Mouse (Mus musculus): ENCODE results near the gene Med15. TPM values are rescaled to one million over a fixed set of nuclear protein-coding genes. Genes with fewer than 3 reads are reported as not detected.

Med15 gene
- polyA plus RNA-seq, 2 experiments from 2014 or later, result 66.5 to 89.2 TPM

DNA sequence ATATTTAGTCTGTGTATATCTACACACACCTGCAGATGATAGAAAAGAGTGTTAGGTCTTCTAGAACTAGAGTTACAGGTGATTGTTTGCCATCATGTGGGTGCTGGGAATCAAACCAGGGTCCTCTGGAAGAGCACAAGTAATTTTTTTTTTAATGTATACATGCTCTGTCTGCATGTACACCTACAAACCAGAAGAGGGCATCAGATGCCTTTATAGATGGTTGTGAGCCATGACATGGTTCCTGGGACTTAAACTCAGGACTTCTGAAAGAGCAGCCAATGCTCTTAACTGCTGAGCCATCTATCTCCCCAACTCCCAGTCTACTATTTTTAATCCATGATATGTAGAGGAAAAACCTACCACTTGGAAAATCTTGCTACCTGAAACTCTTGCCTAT lies 2.7 kb downstream of the Med15 start:
- ATAC-seq, result no peak

GRCm38 (mm10) chr16:17727179-17727861 lies 5.4 kb downstream of the Med15 start:
- peak; percentile 85 for ATAC-seq

- no peak for ATAC-seq
These were observed 8.2 kb downstream of the Med15 start for GRCm38 (mm10) chr16:17724448-17724847.

GRCm38 (mm10) chr16:17723325-17723626 lies 9.4 kb downstream of the Med15 start:
- ATAC-seq, result no peak

- peak; percentile 75 for ATAC-seq
These were observed 10.0 kb downstream of the Med15 start for GRCm38 (mm10) chr16:17722461-17723324.

- ATAC-seq, result no peak
These were observed 10.8 kb downstream of the Med15 start for GRCm38 (mm10) chr16:17721822-17722460.

GRCm38 (mm10) chr16:17721114-17721808 lies 11.4 kb downstream of the Med15 start:
- ATAC-seq, result no peak

DNA sequence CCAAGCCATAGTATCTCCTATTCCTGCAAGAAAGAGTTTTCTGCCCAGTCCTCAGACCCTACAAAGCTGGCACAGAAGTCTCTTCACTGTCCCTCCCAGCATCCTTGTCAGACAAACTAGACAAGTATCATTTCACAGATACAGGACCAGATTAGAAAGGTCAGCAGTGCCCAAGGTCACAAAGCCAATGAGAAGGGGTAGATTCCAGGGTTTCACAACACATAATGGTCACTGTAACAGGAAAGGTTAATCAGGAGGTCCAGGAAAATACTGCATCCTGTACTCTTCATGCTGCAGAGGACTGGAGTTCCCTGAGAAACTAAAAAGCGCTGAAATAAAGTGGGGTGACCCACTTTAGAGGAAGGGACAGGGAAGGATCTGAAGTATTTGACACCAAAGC lies 14.9 kb downstream of the Med15 start:
- no peak for ATAC-seq

GRCm38 (mm10) chr16:17707541-17707940 lies 25.1 kb downstream of the Med15 start:
- ATAC-seq, result no peak

- no peak for ATAC-seq
These were observed 31.7 kb downstream of the Med15 start for GRCm38 (mm10) chr16:17701043-17701405.

DNA sequence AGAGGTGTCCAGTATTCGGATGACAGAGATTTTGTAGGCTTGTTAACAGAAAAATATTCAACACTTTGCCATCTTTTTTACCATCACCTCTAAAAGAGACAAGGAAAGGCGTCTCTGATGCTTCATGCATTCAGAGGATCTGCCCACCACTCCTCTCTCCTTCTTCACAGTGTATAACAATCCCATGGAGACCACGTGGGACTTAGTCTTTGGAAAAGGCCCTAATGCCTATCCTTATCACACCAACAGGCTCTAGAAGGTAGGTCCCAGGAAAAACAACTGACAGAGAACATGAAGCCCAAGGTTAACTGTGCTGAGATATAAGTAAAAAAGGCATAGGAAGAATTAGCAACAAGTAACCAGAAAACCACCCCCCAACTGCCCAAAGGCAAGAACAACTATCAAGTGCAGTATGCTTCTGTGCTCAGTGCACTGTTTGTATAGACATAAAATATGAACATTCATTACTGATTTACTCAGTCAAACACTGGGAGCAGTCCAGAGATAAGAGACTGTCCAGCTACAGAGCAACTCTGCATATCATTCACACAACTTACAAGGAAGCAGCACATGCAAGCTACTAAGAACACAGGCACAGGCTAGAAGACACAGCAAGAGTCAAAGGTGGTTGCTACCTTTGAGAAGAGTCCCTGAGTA lies 32.2 kb downstream of the Med15 start:
- no peak for ATAC-seq

DNA sequence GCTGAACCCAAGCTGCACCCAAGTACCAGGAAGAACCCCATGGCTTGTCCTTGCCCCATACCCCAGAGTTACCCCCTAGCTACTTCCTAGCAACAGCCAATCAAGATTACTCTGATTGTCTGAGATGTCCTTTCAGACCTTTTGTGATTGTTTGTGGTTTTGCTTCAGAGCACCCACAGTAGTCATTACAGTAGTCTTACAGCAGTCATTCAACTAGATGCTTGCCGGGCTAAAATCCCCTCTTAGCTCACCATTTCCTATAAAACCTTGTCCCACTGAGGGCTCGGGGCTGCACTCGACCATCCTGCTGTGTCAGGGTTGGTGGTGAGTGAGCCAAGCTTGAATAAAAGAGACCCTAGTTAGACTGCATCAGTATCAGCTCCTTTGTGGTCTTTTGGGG lies 37.8 kb downstream of the Med15 start:
- ATAC-seq, result peak; percentile 90

GRCm38 (mm10) chr16:17669886-17670285 lies 62.8 kb downstream of the Med15 start:
- no peak for ATAC-seq

- no peak for ATAC-seq
These were observed 67.1 kb downstream of the Med15 start for GRCm38 (mm10) chr16:17665568-17665967.

DNA sequence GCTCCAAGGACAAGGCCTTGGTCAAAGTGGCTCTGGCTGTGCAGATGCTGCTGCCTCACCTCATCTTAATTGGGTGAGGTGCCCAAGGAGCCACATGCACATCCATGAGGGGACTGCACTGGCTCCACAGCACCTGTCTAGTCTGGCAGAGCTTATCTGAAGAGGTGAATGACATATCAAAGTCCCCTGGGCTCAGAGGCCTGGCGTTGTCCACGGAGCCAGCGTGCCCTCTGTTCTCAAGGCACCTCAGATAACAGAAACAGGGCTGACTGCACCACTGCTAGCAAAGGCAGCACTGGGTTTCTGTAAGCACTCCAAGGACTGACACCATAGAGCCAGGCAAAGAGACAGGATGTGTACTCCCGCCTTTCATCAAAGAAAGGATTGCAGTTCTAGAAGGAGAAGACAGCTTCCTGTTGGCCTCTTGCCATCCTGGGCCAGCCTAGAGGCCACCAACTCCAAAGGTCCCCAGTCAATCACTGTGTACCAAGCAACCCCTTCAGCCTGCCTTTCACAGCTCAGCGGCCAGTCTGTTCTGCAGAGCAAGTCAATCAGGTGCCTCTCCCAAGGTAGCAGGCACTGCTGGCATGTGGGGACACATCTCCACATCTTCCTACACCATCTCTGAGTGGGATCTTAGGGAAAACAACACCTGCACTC lies 76.3 kb downstream of the Med15 start:
- no peak for ATAC-seq

GRCm38 (mm10) chr16:17654188-17654795 lies 78.4 kb downstream of the Med15 start:
- ATAC-seq, result no peak

DNA sequence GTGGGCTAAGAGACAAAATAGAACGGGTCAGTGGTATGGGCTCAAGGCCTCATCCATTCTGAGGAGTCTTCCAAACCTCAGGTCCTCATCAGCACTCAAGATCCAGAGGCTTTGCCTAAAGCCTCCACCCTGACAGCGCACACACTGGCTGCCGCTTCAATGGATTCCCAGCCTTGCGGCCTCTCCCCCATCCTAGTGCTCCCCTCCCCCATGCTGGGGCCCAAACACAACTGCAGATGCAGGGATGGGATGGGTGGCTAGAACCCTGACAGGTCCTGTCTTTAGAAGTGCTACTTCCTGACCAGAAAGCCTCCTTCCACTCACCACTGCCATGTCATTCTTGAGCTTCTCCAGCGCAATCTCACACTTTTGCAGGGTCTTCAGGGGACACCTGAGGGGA lies 79.1 kb downstream of the Med15 start:
- ATAC-seq, result no peak

DNA sequence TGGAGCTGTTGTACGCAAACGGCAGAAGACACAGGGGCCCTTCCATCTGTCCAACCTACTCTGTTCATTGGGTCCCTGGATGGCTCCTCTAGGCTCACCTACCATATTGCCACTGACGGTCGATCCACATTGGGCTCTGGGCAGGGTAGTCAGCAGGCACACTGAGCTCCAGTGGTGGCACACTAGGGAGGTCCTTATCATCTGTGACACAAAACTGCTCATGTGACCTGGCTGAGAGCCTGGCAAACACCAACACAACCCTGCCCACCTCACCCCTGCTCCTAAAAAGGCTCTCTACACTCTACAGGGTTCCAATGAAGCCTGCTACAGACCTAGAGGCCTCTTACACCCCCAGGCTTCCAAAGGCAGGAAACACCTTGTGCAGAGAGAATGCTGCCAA lies 80.1 kb downstream of the Med15 start:
- no peak for ATAC-seq

DNA sequence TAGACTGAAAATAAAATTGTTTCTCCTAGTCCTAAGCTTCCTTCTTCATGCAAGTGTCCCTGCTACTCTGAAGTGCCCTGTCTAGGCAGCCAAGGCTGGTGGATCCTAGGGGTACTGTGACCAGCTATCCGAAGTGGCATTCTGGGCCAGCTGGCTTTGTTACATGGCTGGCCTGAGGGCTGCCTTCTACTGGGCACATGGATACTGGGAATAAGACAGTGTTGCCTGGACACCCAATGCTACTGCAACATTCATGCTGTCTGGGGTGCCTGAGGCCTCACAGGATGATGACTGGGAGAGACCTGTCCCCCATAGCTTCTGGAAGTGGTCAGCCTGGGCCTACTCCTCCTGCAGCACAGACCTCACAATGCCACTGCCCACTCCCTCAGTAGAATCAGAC lies 82.0 kb downstream of the Med15 start:
- no peak for ATAC-seq

GRCm38 (mm10) chr16:17649925-17650605 lies 82.6 kb downstream of the Med15 start:
- ATAC-seq, result no peak

Data from activated CD4-positive, CD25-positive, alpha-beta regulatory T cell, adult 4 months (primary cell).